Mouse (Mus musculus) right cerebral cortex, postnatal 36 days (tissue): ENCODE measurements around the gene Acot11.
"Not testable (repeated sequence)": the region's sequence is repeated elsewhere in the genome, so short reads cannot be mapped to it uniquely, and the experiment has no call there.

Source experiments
- DNase-seq, 2 experiments: peaks; one replicate each; pipeline ENCODE4 v3.0.0; 2022; ENCODE audit warnings: low spot score in 2 of 2, mixed read lengths in 1 of 2

Acot11 gene

DNA sequence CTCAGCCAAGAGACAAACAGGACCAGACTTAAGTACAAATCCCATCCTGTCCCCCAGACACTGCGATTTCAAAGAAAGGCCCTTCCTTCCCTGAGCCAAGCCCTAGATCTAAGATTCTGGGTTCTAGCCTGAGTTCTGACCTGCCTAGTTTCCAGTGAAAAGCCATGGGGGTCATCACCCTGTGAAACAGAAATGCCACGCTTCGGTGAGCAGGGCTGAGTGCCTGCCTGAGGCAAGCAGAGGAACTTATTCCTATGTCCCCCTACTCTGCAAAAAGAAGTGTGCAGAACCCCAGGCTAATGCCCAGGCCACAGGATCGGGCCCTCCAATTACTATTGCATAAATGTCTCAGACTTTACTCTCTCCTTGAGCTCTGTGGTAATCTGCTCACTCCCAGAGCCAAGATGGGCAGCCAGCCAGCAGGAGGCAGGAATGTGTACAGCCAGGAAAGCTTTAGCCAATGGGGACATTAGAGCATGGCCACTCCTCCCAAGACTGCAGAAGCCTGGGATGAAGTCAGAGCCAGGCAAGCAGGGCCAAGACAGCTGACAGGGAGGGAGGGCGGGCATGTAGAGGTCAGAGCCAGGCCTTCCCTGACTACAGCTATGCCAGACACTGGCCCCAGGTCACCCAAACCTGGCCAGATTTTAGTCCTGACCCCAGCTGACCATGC is 26.5 kb downstream of the Acot11 start:
- peak; percentile 85 to 86 for DNase-seq

DNA sequence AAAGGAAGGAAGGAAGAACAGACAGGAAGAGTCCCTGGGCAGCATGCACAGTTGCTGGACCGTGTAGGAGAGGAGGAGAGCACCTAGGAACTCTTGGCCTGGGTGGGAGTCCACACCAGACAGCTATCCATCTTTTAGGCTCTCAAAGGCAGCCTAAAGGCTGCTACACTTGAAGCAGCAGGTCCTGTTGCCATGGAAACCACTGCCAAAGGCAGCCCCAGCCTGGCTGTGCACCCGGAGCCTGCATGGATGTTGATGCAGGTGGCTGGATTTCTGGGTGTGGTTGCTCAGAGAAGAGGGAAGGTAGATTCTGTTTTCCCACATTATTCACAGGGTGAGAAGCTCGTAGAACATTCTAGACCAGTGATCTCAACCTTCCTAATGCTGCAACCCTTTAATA is 27.8 kb downstream of the Acot11 start:
- peak; percentile 64 to 74 for DNase-seq

GRCm38 (mm10) chr4:106775767-106776166 is 29.0 kb downstream of the Acot11 start:
- DNase-seq = not testable (repeated sequence)

DNA sequence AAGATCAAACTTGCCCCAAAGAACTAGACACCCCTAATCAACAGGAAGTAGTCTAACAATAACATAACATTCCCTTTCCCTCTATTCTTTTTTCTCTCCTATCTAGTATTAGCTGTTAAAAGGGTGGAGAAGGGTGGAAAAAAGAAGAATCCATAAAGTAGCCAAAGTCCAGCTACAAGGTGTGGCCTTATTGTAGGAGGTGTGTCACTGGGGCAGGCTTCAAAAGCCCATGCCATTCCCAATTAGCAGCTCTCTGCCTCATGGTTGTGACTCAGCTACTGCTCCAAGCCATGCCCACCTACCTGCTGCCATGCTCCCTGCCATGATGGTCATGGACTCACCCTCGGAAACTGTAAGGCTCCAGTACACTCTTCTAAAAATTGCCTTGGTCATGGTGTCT is 32.2 kb downstream of the Acot11 start:
- DNase-seq = no peak

DNA sequence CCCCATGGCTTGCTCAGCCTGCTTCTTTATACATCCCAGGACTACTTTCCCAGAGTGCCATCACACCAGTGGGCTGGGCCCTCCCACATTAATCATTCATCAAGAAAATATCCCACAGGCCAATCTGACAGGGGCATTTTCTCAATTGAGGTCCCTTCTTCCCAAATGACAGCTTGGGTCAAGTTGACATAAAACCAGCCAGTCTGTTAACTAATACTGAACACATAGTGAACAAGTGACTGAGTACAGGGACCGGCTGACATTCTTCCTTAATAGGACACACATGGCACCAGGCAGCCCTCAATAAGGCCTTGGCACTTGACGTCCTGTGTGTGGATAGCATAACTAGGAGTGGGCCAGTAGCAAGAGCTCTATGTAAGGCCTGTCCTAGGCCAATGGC is 35.5 kb downstream of the Acot11 start:
- no peak for DNase-seq

- DNase-seq = no peak
Measured at GRCm38 (mm10) chr4:106764166-106764565, 40.6 kb downstream of the Acot11 start.

- no peak for DNase-seq
Measured at GRCm38 (mm10) chr4:106751726-106752125, 53.1 kb downstream of the Acot11 start.

DNA sequence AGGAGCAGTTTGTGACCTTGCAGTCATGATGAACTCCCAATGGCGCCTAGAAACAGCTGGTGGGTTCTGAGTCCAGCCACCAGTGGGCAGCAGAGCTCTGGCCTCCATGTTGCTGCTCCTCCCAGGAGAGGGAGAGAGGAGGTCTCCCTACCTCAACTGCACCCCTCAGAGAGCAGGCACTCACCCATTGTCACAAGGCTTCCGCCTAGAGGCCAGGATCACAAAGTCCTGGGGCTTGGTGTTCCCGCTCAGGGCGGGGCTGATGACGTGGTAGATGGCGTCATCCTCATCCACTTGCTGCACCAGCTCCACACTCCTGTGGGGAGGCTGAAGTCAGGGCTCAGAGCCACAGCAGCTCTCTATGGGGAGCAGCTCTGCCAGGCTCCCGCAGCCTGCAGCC is 55.1 kb downstream of the Acot11 start:
- DNase-seq = peak; percentile 77 to 79

- no peak for DNase-seq
Measured at GRCm38 (mm10) chr4:106747001-106747580, 57.7 kb downstream of the Acot11 start.

DNA sequence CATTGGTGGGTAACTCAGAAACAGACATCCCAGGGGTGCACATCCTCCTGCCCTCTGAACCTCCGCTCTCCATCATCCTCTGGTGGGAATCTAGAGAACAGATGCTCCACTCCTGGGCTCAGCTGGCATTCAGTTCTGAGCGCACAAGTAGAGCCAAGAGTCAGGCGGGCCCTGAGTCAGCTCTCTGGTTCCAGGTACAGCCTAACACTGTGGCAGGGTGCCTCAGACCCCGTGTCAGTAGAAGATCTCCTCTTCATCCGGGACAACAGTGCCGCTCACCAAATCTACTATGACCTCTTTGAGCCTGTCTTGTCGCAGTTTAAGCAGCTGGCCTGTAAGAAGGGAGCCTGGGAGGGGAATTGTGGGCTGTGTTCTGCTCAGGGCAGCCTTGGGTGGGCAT is 58.9 kb downstream of the Acot11 start:
- DNase-seq = no peak

GRCm38 (mm10) chr4:106737904-106738303 is 66.9 kb downstream of the Acot11 start:
- DNase-seq = no peak

GRCm38 (mm10) chr4:106736884-106737283 is 67.9 kb downstream of the Acot11 start:
- DNase-seq = not testable (repeated sequence)

DNA sequence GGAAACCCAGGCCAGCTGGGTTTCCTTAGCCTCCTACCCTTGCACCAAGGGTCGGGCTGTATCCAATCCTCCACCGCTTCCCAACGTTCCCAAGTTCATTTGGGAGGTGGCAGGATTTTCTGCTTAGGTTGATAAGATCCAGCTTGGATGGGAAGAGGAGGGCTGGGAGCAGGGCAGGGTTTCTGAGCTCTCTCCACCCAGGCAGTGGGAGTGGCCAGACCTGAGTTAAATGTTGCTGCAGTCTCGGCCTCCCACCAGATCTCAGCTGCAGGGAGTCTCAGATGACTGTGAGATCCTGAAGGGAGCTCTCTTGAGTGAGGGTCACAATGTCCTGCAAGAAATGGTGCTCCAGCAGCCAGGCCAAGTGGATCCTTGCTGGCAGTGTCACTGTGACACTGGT is 71.2 kb downstream of the Acot11 start, which contains the start of gene Fam151a:
Fam151a (plus strand) TSS at position 254 of the 400 bp plus-strand sequence.
- no peak for DNase-seq

GRCm38 (mm10) chr4:106730814-106731213 is 74.0 kb downstream of the Acot11 start, which contains the start of gene Mroh7:
Gene Mroh7 (minus strand): TSS chr4:106730925.
- no peak for DNase-seq

GRCm38 (mm10) chr4:106720631-106721030 is 84.2 kb downstream of the Acot11 start:
- no peak for DNase-seq

GRCm38 (mm10) chr4:106713622-106714021 is 91.2 kb downstream of the Acot11 start:
- DNase-seq = no peak

DNA sequence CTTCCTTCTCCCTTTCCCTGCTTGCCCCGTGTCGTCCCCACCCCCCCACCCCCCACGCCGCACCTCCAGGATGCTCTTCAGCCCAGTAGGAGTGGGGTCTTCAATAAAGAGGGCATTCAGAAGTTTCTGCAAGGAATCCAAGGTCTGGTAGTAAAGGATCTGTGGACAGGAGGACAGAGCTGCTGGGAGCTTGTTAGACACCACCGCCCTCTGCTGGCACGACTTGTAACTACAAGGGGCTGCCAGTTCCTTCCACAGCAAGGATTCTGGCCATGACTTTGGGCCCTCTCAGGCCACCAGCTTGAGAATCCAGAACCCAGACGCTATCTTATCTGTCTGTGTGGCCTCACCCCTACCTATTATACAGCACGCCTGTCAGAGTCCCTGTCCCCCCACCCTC is 96.4 kb downstream of the Acot11 start:
- peak; percentile 52 to 53 for DNase-seq

DNA sequence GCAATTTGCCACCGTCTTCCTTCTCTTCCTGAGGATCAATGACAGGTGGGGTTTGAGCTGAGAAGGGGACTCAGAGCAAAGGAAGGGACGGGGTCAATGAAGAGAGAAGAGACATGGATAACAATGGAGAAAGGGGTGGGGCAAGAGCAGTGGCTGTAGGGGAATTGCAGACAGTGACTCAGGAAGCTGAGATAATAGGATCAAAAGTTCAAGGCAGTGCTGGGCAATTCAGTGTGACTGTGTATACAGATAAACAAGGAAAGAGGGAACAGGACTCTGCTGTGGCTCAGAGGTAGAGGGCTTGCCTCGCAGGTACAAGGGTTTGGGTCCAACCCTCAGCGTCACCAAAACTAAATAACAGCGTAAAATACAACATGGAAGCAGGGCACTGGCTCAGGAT is 96.8 kb downstream of the Acot11 start:
- DNase-seq = no peak

- no peak for DNase-seq
Measured at GRCm38 (mm10) chr4:106705096-106705665, 99.6 kb downstream of the Acot11 start.

DNA sequence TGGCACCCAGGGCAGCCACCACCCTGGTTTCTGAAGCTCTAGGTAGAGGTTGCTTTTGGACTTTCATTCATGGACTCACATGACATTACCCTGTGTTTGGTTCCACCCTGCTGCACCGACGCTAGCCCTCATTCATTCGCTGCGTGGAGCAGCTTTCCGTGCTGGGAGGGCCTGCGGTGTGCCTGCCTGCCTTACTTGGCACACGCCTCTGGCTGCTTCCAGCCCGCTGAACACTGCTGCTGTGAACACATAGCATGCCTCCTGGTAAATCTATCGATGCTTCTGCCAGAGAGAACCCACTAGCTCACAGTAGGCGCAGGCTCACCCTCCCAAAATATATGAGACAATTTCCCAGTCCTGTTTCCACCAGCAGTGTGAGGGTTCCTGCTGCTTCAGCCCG is 100.4 kb downstream of the Acot11 start:
- DNase-seq = peak; percentile 62 to 71

GRCm38 (mm10) chr4:106703956-106704355 is 100.8 kb downstream of the Acot11 start:
- no peak for DNase-seq

GRCm38 (mm10) chr4:106700798-106701197 is 104.0 kb downstream of the Acot11 start:
- DNase-seq = no peak

DNA sequence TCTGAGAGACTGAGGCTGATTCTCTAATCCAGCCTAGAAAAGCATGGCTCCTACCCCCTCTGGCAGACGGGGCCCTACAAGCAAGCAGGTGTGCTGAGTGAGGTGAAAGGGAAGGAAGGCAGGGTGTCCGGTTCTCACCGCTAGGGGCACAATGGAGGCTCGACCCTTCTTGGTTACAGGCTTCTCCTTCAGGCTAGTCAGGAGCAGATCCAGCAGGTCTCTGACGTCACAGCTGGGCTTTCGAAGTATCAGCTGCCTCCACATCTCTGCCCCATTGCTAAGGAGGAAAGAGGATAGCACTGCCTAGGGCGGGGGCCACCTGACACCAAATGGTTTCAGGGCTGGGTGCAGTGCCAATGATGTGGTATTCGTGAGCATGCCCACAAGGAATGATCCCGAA is 104.8 kb downstream of the Acot11 start:
- no peak for DNase-seq
